Mouse (Mus musculus) kidney, postnatal 0 days (tissue): Measurements from ENCODE around the gene Rpl22l1. TPM values are rescaled to one million over a fixed set of nuclear protein-coding genes. Genes with fewer than 3 reads are reported as not detected.

Experiments
- ATAC-seq: fragments of 200-750 bp; cut with Nextera tagmentation; replicated peaks from 2 replicates; pipeline ENCODE4 v1.8.0; 2017; ENCODE audit warnings: low read depth, moderate number of reproducible peaks, moderate TSS enrichment, moderate library complexity; ENCODE audit not compliant: low FRiP score
- DNase-seq: peaks from one replicate; pipeline ENCODE4 v3.0.0-alpha.2; 2016; ENCODE audit warnings: low spot score
- H3K27ac ChIP-seq: fragments of 300-500 bp; sonication (generic); 2 replicates; pipeline ENCODE4 v1.5.1; 2014; ENCODE audit warnings: mild to moderate bottlenecking
- H3K27me3 ChIP-seq: fragments of 300-500 bp; sonication (generic); 2 replicates; pipeline ENCODE4 v1.6.1; 2014; ENCODE audit warnings: low read length, mixed read lengths; ENCODE audit not compliant: insufficient read depth
- H3K36me3 ChIP-seq: fragments of 300-500 bp; sonication (generic); 2 replicates; pipeline ENCODE4 v1.6.1; 2014; ENCODE audit warnings: low read length, mixed read lengths; ENCODE audit not compliant: insufficient read depth
- H3K4me1 ChIP-seq: fragments of 300-500 bp; sonication (generic); replicated peaks from 2 replicates; pipeline ENCODE4 v1.6.1; 2014; ENCODE audit warnings: antibody characterized with exemption, low read length, mixed read lengths; ENCODE audit not compliant: insufficient read depth
- H3K4me2 ChIP-seq: fragments of 300-500 bp; sonication (generic); 2 replicates; pipeline ENCODE4 v1.6.1; 2014; ENCODE audit warnings: mild to moderate bottlenecking, low read length, moderate library complexity, mixed read lengths
- H3K4me3 ChIP-seq: fragments of 300-500 bp; sonication (generic); replicated peaks from 2 replicates; pipeline ENCODE4 v1.5.1; 2014; ENCODE audit warnings: low read depth, low read length
- H3K9ac ChIP-seq: fragments of 300-500 bp; sonication (generic); 2 replicates; pipeline ENCODE4 v1.6.1; 2014; ENCODE audit warnings: low read depth, low read length
- H3K9me3 ChIP-seq: fragments of 300-500 bp; sonication (generic); replicated peaks from 2 replicates; pipeline ENCODE4 v1.6.1; 2016; ENCODE audit warnings: low read length, inconsistent platforms, mixed read lengths
- CTCF ChIP-seq: IDR thresholded peaks from 2 replicates; pipeline ENCODE4 v1.5.1; 2016; ENCODE audit warnings: antibody characterized with exemption, low read depth, mild to moderate bottlenecking, moderate library complexity
- WGBS: fragments of 180-500 bp; shearing (Covaris S2); extraction: QIAGEN DNeasy Blood & Tissue Kit; methylation state at CpG from one replicate; pipeline ENCODE4 v1.1.7; 2014; 5-methylcytosine and 5-hydroxymethylcytosine counted together
- polyA plus RNA-seq: library from polyadenylated mRNA; unstranded; fragments of >200 nt; fragmentation: Nextera tagmentation; extraction: Ambion mirVana; gene quantifications from 2 replicates; pipeline ENCODE4 v1.2.1, GENCODE M21; 2015

The Rpl22l1 gene
- polyA plus RNA-seq, 1 experiment from 2014 or later, result 757 TPM

GRCm38 (mm10) chr3:28775361-28775760 is 29.9 kb upstream of the Rpl22l1 start:
- 88% methylated on average over 7 of the region's 7 CpGs for WGBS
- no peak for ATAC-seq
- Histone ChIP-seq H3K4me1 (no peaks in the 10 kb centered on the region), H3K27ac (no peak overlapping the region), H3K9ac (no peak overlapping the region), H3K36me3 (no peaks in the 10 kb centered on the region), H3K4me3 (no peak overlapping the region), H3K9me3 (no peaks in the 10 kb centered on the region), H3K27me3 (no peaks in the 10 kb centered on the region), H3K4me2 (no peak overlapping the region)
- DNase-seq, result no peak
- TF ChIP-seq CTCF, result no peak

GRCm38 (mm10) chr3:28775958-28776357 is 29.3 kb upstream of the Rpl22l1 start:
- WGBS, result 88% methylated on average over 1 of the region's 1 CpGs
- no peak overlapping the region for H3K4me3 ChIP-seq
- H3K4me2 ChIP-seq, result no peak overlapping the region
- H3K4me1 ChIP-seq, result no peaks in the 10 kb centered on the region
- H3K27ac ChIP-seq, result no peak overlapping the region
- DNase-seq, result no peak
- H3K27me3 ChIP-seq, result no peaks in the 10 kb centered on the region
- H3K36me3 ChIP-seq, result no peaks in the 10 kb centered on the region
- no peak for ATAC-seq
- TF ChIP-seq CTCF, result no peak
- H3K9me3 ChIP-seq, result no peaks in the 10 kb centered on the region
- no peak overlapping the region for H3K9ac ChIP-seq

- DNase-seq (no peak), ATAC-seq (no peak)
- H3K4me1 ChIP-seq, result no peaks in the 10 kb centered on the region; the same call in 1 of the 2 replicates
- H3K27me3 ChIP-seq, result no peaks in the 10 kb centered on the region
- H3K9me3 ChIP-seq, result no peaks in the 10 kb centered on the region
- H3K9ac ChIP-seq, result no peak overlapping the region
- H3K27ac ChIP-seq, result no peak overlapping the region
- no peak for TF ChIP-seq CTCF
- H3K36me3 ChIP-seq, result no peaks in the 10 kb centered on the region
- H3K4me2 ChIP-seq, result no peak overlapping the region
- H3K4me3 ChIP-seq, result no peak overlapping the region
- 80% methylated on average over 1 of the region's 1 CpGs for WGBS
These were observed 28.7 kb upstream of the Rpl22l1 start for GRCm38 (mm10) chr3:28776491-28776890.

- DNase-seq (no peak), ATAC-seq (peak; percentile 13)
- H3K9me3 ChIP-seq, result no peaks in the 10 kb centered on the region
- H3K36me3 ChIP-seq, result no peaks in the 10 kb centered on the region
- 68% methylated on average over 9 of the region's 9 CpGs for WGBS
- no peaks in the 10 kb centered on the region for H3K27me3 ChIP-seq
- H3K4me2 ChIP-seq, result peak overlapping the region; percentile 100
- H3K4me3 ChIP-seq, result peak overlapping the region; percentile 74; the same call in 1 of the 2 replicates
- no peak overlapping the region for H3K27ac ChIP-seq
- no peak for TF ChIP-seq CTCF
- H3K4me1 ChIP-seq, result peaks cover 4% of the 10 kb centered on the region; the same call in 1 of the 2 replicates
- H3K9ac ChIP-seq, result no peak overlapping the region
These were observed 24.7 kb upstream of the Rpl22l1 start for GRCm38 (mm10) chr3:28780511-28780910.

- peaks cover 4% of the 10 kb centered on the region; the same call in 1 of the 2 replicates for H3K4me1 ChIP-seq
- H3K36me3 ChIP-seq, result no peaks in the 10 kb centered on the region
- no peak within 1 kb of the TSS for H3K27ac ChIP-seq
- peak within 1 kb of the TSS; percentile 74 for H3K4me3 ChIP-seq
- WGBS, result 2% methylated on average over 45 of the region's 46 CpGs
- no peak for TF ChIP-seq CTCF
- DNase-seq, result peak; percentile 96
- peak; percentile 100 for ATAC-seq
- no peaks in the 10 kb centered on the region for H3K9me3 ChIP-seq
- H3K9ac ChIP-seq, result peak within 1 kb of the TSS; percentile 73
- H3K4me2 ChIP-seq, result peak within 1 kb of the TSS; percentile 100
- no peaks in the 10 kb centered on the region for H3K27me3 ChIP-seq
These were observed 24.2 kb upstream of the Rpl22l1 start, which contains the start of gene Eif5a2 for GRCm38 (mm10) chr3:28780994-28781393. Gene Eif5a2, plus strand, starts transcription at chr3:28781276.

GRCm38 (mm10) chr3:28781422-28781821 is 23.8 kb upstream of the Rpl22l1 start:
- TF ChIP-seq CTCF, result no peak
- ATAC-seq, result no peak; the same call in 1 of the 2 replicates
- no peaks in the 10 kb centered on the region for H3K9me3 ChIP-seq
- DNase-seq, result no peak
- peak overlapping the region; percentile 73 for H3K9ac ChIP-seq
- peak overlapping the region; percentile 74 for H3K4me3 ChIP-seq
- peaks cover 4% of the 10 kb centered on the region; the same call in 1 of the 2 replicates for H3K4me1 ChIP-seq
- H3K36me3 ChIP-seq, result no peaks in the 10 kb centered on the region
- H3K27ac ChIP-seq, result no peak overlapping the region
- H3K4me2 ChIP-seq, result peak overlapping the region; percentile 100
- under 1% methylated on average over 32 of the region's 41 CpGs for WGBS
- H3K27me3 ChIP-seq, result no peaks in the 10 kb centered on the region

GRCm38 (mm10) chr3:28781848-28782247 is 23.4 kb upstream of the Rpl22l1 start:
- ATAC-seq (no peak), DNase-seq (no peak)
- H3K9me3 ChIP-seq, result no peaks in the 10 kb centered on the region
- 21% methylated on average over 14 of the region's 14 CpGs for WGBS
- TF ChIP-seq CTCF, result no peak
- peak overlapping the region; percentile 100 for H3K4me2 ChIP-seq
- no peaks in the 10 kb centered on the region for H3K27me3 ChIP-seq
- H3K36me3 ChIP-seq, result no peaks in the 10 kb centered on the region
- H3K9ac ChIP-seq, result peak overlapping the region; percentile 73
- H3K4me3 ChIP-seq, result peak overlapping the region; percentile 74
- H3K4me1 ChIP-seq, result peaks cover 4% of the 10 kb centered on the region; the same call in 1 of the 2 replicates
- no peak overlapping the region for H3K27ac ChIP-seq
